Mouse (Mus musculus): ENCODE results near the gene Gm3269. TPM values are rescaled to one million over a fixed set of nuclear protein-coding genes. Genes with fewer than 3 reads are reported as not detected.
"Not testable (repeated sequence)": the region's sequence is repeated elsewhere in the genome, so short reads cannot be mapped to it uniquely, and the experiment has no call there.

The Gm3269 gene
- polyA plus RNA-seq (2012; ENCODE audit: insufficient read depth, low replicate concordance) = 0.08 TPM in 1 of 2 replicates, not detected in the other

- H3K4me3 ChIP-seq (replicated peaks); H3K27me3 ChIP-seq (replicated peaks); H3K9me3 ChIP-seq; H3K4me1 ChIP-seq; H3K36me3 ChIP-seq (replicated peaks; ENCODE audit: low read length): not testable (repeated sequence)
Observed at GRCm38 (mm10) chr14:4837806-4838205, at the start of gene Gm3269. TSS of gene Gm3269 (plus strand) at chr14:4838106.

DNA sequence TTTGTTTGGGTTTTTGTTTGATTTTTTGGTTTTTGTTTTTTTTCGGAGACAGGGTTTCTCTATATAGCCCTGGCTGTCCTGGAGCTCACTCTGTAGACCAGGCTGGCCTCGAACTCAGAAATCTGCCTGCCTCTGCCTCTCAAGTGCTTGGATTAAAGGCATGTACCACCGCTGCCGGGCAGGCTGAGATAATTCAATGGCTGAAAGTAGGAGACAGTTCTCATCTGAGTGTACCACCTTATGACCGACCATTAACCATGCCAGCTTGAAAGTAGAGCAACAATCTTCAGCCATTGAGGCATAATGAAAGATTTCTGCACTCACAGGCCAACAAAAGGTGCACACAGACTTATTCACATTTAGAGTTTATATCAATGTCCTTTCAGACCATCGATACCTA, 31.5 kb upstream of the Gm3269 start:
- not testable (repeated sequence) for H3K4me3 ChIP-seq (replicated peaks); H3K27me3 ChIP-seq (replicated peaks); H3K4me1 ChIP-seq; H3K36me3 ChIP-seq (replicated peaks; ENCODE audit: low read length); H3K9me3 ChIP-seq

DNA sequence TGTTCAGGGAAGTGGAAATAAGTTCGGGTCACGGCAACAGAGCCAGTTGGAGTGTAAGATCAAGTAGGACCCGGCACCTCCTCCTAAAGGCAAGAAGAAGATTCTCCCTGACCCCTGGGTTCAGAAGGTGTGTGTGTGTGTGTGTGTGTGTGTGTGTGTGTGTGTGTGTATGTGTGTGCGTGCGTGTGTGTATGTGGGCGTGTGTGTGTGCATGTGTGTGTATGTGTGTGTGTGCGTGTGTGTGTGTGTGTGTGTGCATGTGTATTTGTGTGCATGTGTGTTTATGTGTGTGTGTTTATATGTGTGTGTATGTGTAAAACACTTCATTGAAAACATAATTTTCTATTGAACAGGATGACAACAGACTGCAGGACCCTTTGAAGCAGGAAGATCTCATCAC, 16.0 kb upstream of the Gm3269 start:
- not testable (repeated sequence) for H3K4me3 ChIP-seq (replicated peaks); H3K9me3 ChIP-seq; H3K36me3 ChIP-seq (replicated peaks; ENCODE audit: low read length); H3K4me1 ChIP-seq; H3K27me3 ChIP-seq (replicated peaks)

DNA sequence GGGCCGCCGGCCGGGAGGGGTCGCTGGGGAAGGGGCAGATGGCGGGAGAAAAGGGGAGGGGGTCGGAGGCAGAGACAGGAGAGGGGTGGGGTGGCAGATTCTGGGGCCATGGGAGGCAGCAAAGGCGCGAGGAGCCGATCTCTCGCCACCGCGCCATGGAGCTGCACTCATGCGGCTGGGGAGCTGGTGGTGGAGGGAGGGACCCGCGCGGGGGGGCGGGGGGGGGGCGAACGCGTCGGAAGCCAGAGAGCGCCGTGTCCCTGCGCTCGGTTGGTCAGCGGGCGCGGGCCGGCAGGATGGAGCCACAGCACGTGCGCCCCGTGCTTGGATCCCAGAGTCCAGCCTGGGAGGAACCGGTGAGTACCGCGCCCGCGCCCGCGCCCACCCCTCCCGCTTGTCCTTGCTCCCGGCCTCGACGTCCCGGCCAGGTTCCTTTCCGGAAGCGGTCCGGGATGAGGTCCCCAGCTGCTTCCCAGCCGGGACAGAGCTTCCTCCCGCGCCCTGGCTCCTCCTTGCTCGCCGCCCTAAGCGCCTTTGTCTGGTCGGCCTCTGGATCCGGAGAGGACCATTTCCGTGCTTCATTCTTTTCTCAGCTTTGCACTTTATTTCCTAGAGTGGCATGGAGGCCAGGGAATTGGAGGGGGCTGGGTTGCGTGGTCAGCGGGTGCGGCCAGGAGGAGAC, 17.5 kb downstream of the Gm3269 start, which contains the start of gene Gm3264:
Gene Gm3264, plus strand, starts transcription at position 278 of the 682 bp plus-strand sequence.
- not testable (repeated sequence) for H3K9me3 ChIP-seq; H3K27me3 ChIP-seq (replicated peaks); H3K36me3 ChIP-seq (replicated peaks; ENCODE audit: low read length); H3K4me3 ChIP-seq (replicated peaks); H3K4me1 ChIP-seq

GRCm38 (mm10) chr14:4892116-4892515, 54.2 kb downstream of the Gm3269 start, which contains the start of gene Gm3278:
TSS of gene Gm3278 (plus strand) at chr14:4892416.
- not testable (repeated sequence) for H3K4me3 ChIP-seq (replicated peaks); H3K36me3 ChIP-seq (replicated peaks; ENCODE audit: low read length); H3K4me1 ChIP-seq; H3K9me3 ChIP-seq; H3K27me3 ChIP-seq (replicated peaks)

Other genes with a start within 250 kb of the Gm3269 start
- not detected in 2 replicates for gene Gm8159, start 205.8 kb upstream of the Gm3269 start, polyA plus RNA-seq (2012; ENCODE audit: insufficient read depth, low replicate concordance)
- gene Gm3239, start 173.9 kb upstream of the Gm3269 start, polyA plus RNA-seq (2012; ENCODE audit: insufficient read depth, low replicate concordance) = not detected in 2 replicates
- not detected in 2 replicates for gene Gm7876, start 128.9 kb upstream of the Gm3269 start, polyA plus RNA-seq (2012; ENCODE audit: insufficient read depth, low replicate concordance)
- gene Gm3252, start 111.3 kb upstream of the Gm3269 start, polyA plus RNA-seq (2012; ENCODE audit: insufficient read depth, low replicate concordance) = not detected in 2 replicates
- gene Gm9602, start 61.8 kb upstream of the Gm3269 start, polyA plus RNA-seq (2012; ENCODE audit: insufficient read depth, low replicate concordance) = not detected in 2 replicates
- not detected in 2 replicates for gene Gm3264, start 17.5 kb downstream of the Gm3269 start, polyA plus RNA-seq (2012; ENCODE audit: insufficient read depth, low replicate concordance)
- not detected in 2 replicates for gene Gm3278, start 54.3 kb downstream of the Gm3269 start, polyA plus RNA-seq (2012; ENCODE audit: insufficient read depth, low replicate concordance)
- gene Gm8297, start 145.8 kb downstream of the Gm3269 start, polyA plus RNA-seq (2012; ENCODE audit: insufficient read depth, low replicate concordance) = not detected in 2 replicates
- not detected in 2 replicates for gene Gm3298, start 177.8 kb downstream of the Gm3269 start, polyA plus RNA-seq (2012; ENCODE audit: insufficient read depth, low replicate concordance)
- gene 4930555G01Rik, start 212.5 kb downstream of the Gm3269 start, polyA plus RNA-seq (2012; ENCODE audit: insufficient read depth, low replicate concordance) = not detected in 2 replicates
- gene Gm8281, start 232.9 kb downstream of the Gm3269 start, polyA plus RNA-seq (2012; ENCODE audit: insufficient read depth, low replicate concordance) = not detected in 2 replicates

Data from megakaryocyte, embryonic 14.5 days (primary cell).